Mouse (Mus musculus): ENCODE results near the gene 1700017B05Rik.

The 1700017B05Rik gene

GRCm38 (mm10) chr9:57271837-57272562 is 9.6 kb upstream of the 1700017B05Rik start:
- no peak for DNase-seq

GRCm38 (mm10) chr9:57271081-57271480 is 8.7 kb upstream of the 1700017B05Rik start:
- no peak for DNase-seq

GRCm38 (mm10) chr9:57270399-57270798 is 8.0 kb upstream of the 1700017B05Rik start:
- peak; percentile 55 for DNase-seq

GRCm38 (mm10) chr9:57269384-57269783 is 7.0 kb upstream of the 1700017B05Rik start:
- no peak for DNase-seq

GRCm38 (mm10) chr9:57268575-57268974 is 6.2 kb upstream of the 1700017B05Rik start:
- DNase-seq = peak; percentile 87

GRCm38 (mm10) chr9:57268078-57268477 is 5.7 kb upstream of the 1700017B05Rik start:
- DNase-seq = peak; percentile 42

GRCm38 (mm10) chr9:57267421-57267820 is 5.0 kb upstream of the 1700017B05Rik start:
- DNase-seq = peak; percentile 80

GRCm38 (mm10) chr9:57265125-57265524 is 2.7 kb upstream of the 1700017B05Rik start:
- DNase-seq = no peak

GRCm38 (mm10) chr9:57262795-57263684 is 628 bp upstream of the 1700017B05Rik start:
- no peak for DNase-seq

GRCm38 (mm10) chr9:57261516-57261912 is 898 bp downstream of the 1700017B05Rik start:
- DNase-seq = peak; percentile 52

GRCm38 (mm10) chr9:57260940-57261339 is 1.5 kb downstream of the 1700017B05Rik start:
- no peak for DNase-seq

GRCm38 (mm10) chr9:57259736-57260135 is 2.7 kb downstream of the 1700017B05Rik start:
- DNase-seq = peak; percentile 89

- no peak for DNase-seq
Observed at GRCm38 (mm10) chr9:57257627-57258026, 4.8 kb downstream of the 1700017B05Rik start.

GRCm38 (mm10) chr9:57256861-57257260 is 5.6 kb downstream of the 1700017B05Rik start:
- no peak for DNase-seq

GRCm38 (mm10) chr9:57256309-57256708 is 6.1 kb downstream of the 1700017B05Rik start:
- no peak for DNase-seq

- no peak for DNase-seq
Observed at GRCm38 (mm10) chr9:57254823-57255495, 7.5 kb downstream of the 1700017B05Rik start.

GRCm38 (mm10) chr9:57254061-57254460 is 8.4 kb downstream of the 1700017B05Rik start:
- DNase-seq = no peak

GRCm38 (mm10) chr9:57251139-57251538 is 11.3 kb downstream of the 1700017B05Rik start:
- no peak for DNase-seq

GRCm38 (mm10) chr9:57250026-57250425 is 12.4 kb downstream of the 1700017B05Rik start:
- no peak for DNase-seq

- no peak for DNase-seq
Observed at GRCm38 (mm10) chr9:57248030-57248942, 14.1 kb downstream of the 1700017B05Rik start.

GRCm38 (mm10) chr9:57247201-57247671 is 15.2 kb downstream of the 1700017B05Rik start:
- DNase-seq = no peak

GRCm38 (mm10) chr9:57246482-57246881 is 15.9 kb downstream of the 1700017B05Rik start:
- DNase-seq = no peak
